Mouse (Mus musculus) CD4-positive naive resting alpha-beta T cell, adult 76 days (primary cell): Measurements from ENCODE around the gene Shmt2. TPM values are rescaled to one million over a fixed set of nuclear protein-coding genes. Genes with fewer than 3 reads are reported as not detected.

ENCODE experiments used
- total RNA-seq: library from RNA; stranded (reverse); gene quantifications from one replicate; pipeline ENCODE4 v1.2.4, GENCODE M21; 2023

Shmt2 gene
- 64.6 TPM for total RNA-seq

GRCm38 (mm10) chr10:127522088-127522581 is at the start of gene Shmt2:
Gene Shmt2 (minus strand): TSS chr10:127522444.

GRCm38 (mm10) chr10:127534036-127534928 is 12.0 kb upstream of the Shmt2 start, which contains the start of gene Nxph4:
Gene Nxph4 (minus strand): TSS chr10:127534559.

DNA sequence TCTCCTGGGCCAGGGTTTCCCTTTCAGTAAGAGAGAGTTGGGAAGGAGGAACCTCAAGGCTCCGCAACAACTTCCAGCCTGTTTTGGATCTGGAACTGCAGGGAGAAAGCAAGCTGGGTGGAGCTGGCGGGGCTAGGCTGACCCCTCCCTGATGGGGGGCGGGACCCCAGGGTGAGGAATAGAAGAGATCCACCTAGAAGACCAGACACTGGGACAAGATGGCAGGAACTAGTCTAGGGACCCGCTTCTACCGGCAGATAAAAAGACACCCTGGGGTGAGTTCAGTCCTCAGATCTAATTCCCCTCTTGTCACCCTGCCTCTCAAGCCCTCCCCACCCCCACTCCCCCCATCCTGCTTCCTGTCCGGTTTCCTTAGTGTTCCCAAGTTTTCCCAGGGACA is 7.5 kb downstream of the Shmt2 start, which contains the start of gene Ndufa4l2:
Ndufa4l2 (plus strand) TSS at position 204 of the 400 bp plus-strand sequence.

GRCm38 (mm10) chr10:127500894-127501893 is 21.1 kb downstream of the Shmt2 start, which contains the start of gene Stac3:
Gene Stac3 (plus strand): TSS chr10:127501686.

Other genes with a start within 250 kb of the Shmt2 start
- gene Mbd6, start 233.4 kb downstream of the Shmt2 start, total RNA-seq: 103 TPM
- gene Mars, start 210.7 kb downstream of the Shmt2 start, total RNA-seq: 48.5 TPM
- gene Arhgap9, start 200.5 kb downstream of the Shmt2 start, total RNA-seq: 257 TPM
- 0.15 TPM for gene Gli1, start 180.5 kb downstream of the Shmt2 start, total RNA-seq
- gene Inhbe, start 168.0 kb downstream of the Shmt2 start, total RNA-seq: not detected
- gene Inhbc, start 152.0 kb downstream of the Shmt2 start, total RNA-seq: 0.29 TPM
- gene R3hdm2, start 142.1 kb downstream of the Shmt2 start, total RNA-seq: 109 TPM
- gene Stac3, start 20.8 kb downstream of the Shmt2 start, total RNA-seq: 4.3 TPM
- gene Ndufa4l2, start 7.5 kb downstream of the Shmt2 start, total RNA-seq: not detected
- not detected for gene Nxph4, start 12.1 kb upstream of the Shmt2 start, total RNA-seq
- 4.5 TPM for gene Lrp1, start 98.7 kb upstream of the Shmt2 start, total RNA-seq
- gene Stat6, start 120.5 kb upstream of the Shmt2 start, total RNA-seq: 169 TPM
- gene Nemp1, start 144.5 kb upstream of the Shmt2 start, total RNA-seq: 9.3 TPM
- gene Nab2, start 146.1 kb upstream of the Shmt2 start, total RNA-seq: 35.3 TPM
- gene Myo1a, start 182.7 kb upstream of the Shmt2 start, total RNA-seq: 0.38 TPM
- not detected for gene Tac2, start 202.0 kb upstream of the Shmt2 start, total RNA-seq
- gene Zbtb39, start 217.1 kb upstream of the Shmt2 start, total RNA-seq: 11.1 TPM
- gene Gpr182, start 229.3 kb upstream of the Shmt2 start, total RNA-seq: 0.18 TPM
- 0.41 TPM for gene Rdh1, start 237.3 kb upstream of the Shmt2 start, total RNA-seq
- gene Rdh16f1, start 237.3 kb upstream of the Shmt2 start, total RNA-seq: not detected